Mouse (Mus musculus): ENCODE data around the gene Ing5. TPM values are rescaled to one million over a fixed set of nuclear protein-coding genes. Genes with fewer than 3 reads are reported as not detected.
"Not testable (repeated sequence)": the region's sequence is repeated elsewhere in the genome, so short reads cannot be mapped to it uniquely, and the experiment has no call there.

The Ing5 gene
- polyA plus RNA-seq (2016; fragmentation: Nextera tagmentation; extraction: Ambion mirVana), result 19.4 and 20.9 TPM in 2 replicates

DNA sequence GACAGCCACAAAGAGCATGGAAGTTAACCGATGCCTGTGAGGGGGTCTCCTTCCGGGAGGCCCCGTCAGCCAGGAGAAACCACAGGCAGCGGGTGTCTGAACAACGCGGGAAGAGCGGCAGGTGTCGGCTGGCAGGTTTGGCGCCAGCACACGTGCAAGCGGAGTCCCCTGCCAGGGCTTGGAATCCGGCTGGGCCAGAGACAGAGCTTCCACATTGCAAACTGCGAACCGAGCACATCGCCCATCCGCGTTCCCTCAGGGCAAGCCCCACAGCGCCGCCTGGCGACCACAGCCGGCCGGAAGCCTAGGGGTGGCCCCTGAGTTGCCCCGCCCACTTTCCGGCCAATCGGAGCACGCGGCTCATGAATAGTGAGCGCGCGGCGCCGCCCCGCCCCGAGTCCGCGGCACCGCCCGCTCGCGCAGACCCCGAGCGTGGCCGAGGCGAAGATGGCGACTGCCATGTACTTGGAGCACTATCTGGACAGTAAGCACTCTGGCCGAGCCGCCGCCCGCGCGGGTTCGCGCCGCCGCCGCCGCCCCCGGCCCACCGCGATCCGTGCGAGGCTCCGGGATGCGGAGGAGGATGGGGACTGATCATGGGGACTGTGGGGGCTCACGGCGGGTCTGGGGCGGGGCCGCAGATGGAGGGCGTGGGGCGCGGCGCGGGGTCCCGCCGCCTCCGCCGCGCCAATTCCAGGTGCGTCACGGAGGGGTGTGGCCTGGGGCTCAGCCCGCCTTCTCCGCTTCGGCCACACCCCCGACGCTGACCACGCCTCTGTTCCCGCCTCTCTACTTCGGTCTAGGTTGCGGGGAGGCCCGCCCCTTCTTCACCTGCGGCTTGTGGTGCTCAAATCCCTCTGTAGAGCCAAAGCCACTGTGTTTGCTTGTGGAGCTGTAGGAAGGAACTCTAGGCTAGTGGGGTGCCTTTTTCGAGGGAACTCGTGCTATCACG is at the start of gene Ing5:
TSS of gene Ing5 (plus strand) at position 410 of the 952 bp plus-strand sequence.
- under 1% methylated on average over 71 of the region's 94 CpGs for WGBS
- Histone ChIP-seq H3K9me3 (no peaks in the 10 kb centered on the region), H3K4me2 (peak within 1 kb of the TSS; percentile 87), H3K4me1 (peaks cover 39% of the 10 kb centered on the region), H3K27ac (peak within 1 kb of the TSS; percentile 98), H3K36me3 (replicated peaks) (peaks cover 39% of the 10 kb centered on the region), H3K4me3 (replicated peaks) (peak within 1 kb of the TSS; percentile 83), H3K27me3 (no peaks in the 10 kb centered on the region), H3K9ac (peak within 1 kb of the TSS; percentile 80)
- ATAC-seq (ENCODE audit: low FRiP score), result peak; percentile 94

DNA sequence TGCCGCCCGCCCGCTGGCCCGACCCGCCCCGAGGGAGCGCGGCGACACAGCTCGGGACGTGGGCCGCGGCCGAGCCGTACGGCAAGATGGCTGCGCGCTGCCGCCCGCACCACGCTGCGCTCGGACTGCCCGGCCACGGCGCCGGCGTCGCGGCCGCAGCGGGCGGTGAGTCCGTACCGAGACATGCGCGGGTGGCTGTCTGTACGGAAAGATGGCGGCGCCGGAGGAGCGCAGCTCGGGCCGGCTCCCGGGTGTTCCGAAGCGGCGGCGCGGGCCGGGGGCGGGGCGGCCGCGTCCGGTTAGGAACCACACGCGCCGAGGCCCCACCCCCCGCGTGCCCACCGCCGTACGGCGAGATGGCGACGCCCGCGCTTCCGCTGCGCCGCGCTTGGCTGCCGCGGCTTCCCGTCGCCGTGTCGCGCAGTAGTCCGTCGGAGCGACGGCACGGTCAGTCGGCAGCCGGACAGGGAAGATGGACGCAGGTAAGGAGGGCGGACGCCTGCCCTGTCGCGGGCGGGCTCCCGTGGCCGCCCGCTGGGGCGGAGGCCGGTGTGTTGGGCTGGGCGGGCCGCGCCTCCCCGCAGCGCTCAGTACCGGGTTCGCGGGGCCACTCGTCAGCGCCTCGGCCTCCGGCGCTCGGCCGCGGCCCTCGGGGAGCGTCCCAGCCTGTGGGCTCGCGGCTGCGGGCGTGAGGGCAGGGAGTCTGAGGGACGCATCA is 49.0 kb upstream of the Ing5 start, which contains the start of gene Thap4:
TSS of gene Thap4 (minus strand) at position 292 of the 718 bp plus-strand sequence.
- H3K36me3 ChIP-seq (replicated peaks), result peaks cover 7% of the 10 kb centered on the region
- H3K27ac ChIP-seq, result peak within 1 kb of the TSS; percentile 90
- peaks cover 31% of the 10 kb centered on the region for H3K4me1 ChIP-seq
- under 1% methylated on average over 105 of the region's 121 CpGs for WGBS
- peak within 1 kb of the TSS; percentile 86 for H3K4me2 ChIP-seq
- H3K27me3 ChIP-seq, result no peaks in the 10 kb centered on the region
- H3K4me3 ChIP-seq (replicated peaks), result peak within 1 kb of the TSS; percentile 85
- peak within 1 kb of the TSS; percentile 84 for H3K9ac ChIP-seq
- no peaks in the 10 kb centered on the region for H3K9me3 ChIP-seq
- peak; percentile 95 for ATAC-seq (ENCODE audit: low FRiP score)

DNA sequence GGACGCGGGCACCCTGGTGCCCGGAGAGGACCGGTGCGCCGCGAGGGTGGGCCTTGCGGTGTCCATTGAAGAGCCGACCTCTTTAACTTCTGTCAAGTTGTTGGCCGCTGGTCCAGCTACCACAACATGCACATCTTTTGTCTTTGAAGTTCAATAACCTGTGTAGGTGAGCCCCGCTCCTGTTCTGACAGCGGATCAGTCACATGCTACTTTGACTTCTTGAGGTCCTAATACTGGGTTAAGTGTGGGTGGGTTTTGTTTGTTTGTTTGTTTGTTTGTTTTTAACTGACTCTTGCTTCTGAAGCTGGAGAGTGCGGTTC is 48.5 kb upstream of the Ing5 start:
- peak overlapping the region; percentile 86 for H3K4me2 ChIP-seq

DNA sequence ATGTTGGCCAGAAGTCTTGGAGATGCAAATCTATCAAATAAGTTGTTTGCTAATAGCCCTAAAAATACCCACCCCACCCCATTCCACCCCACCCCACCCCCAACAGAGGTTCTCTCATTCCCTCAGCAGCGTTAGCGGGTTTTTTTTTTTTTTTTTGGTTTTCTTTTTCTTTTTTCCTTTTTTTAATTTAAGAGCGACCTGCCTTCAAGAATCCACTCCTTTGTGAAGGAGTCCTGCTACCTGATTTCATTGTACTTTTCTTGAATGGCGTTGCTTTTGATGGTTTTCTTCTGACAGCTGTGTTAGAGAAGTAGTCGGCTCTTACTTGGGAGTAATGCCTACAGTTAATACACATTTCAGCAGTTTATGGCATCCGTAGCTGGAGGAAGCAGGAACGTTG is 48.1 kb upstream of the Ing5 start:
- 0 out of 2 replicates have a peak overlapping the region, but pooled peaks have one; percentile 90 for H3K27ac ChIP-seq
- 32% methylated on average over 7 of the region's 7 CpGs for WGBS
- no peak for ATAC-seq (ENCODE audit: low FRiP score)
- H3K27me3 ChIP-seq, result no peaks in the 10 kb centered on the region
- H3K4me2 ChIP-seq, result peak overlapping the region; percentile 86
- no peaks in the 10 kb centered on the region for H3K36me3 ChIP-seq (replicated peaks)
- H3K4me1 ChIP-seq, result peaks cover 31% of the 10 kb centered on the region
- H3K9ac ChIP-seq, result peak overlapping the region; percentile 84
- H3K4me3 ChIP-seq (replicated peaks), result peak overlapping the region; percentile 85
- no peaks in the 10 kb centered on the region for H3K9me3 ChIP-seq

More for the DNA sequence above, 48.5 kb upstream of the Ing5 start:
- peak overlapping the region; percentile 85 for H3K4me3 ChIP-seq (replicated peaks)
- peak overlapping the region; percentile 90 for H3K27ac ChIP-seq
- H3K4me1 ChIP-seq, result peaks cover 31% of the 10 kb centered on the region
- peak overlapping the region; percentile 84 for H3K9ac ChIP-seq
- H3K36me3 ChIP-seq (replicated peaks), result peaks cover 2% of the 10 kb centered on the region
- under 1% methylated on average over 13 of the region's 13 CpGs for WGBS
- H3K27me3 ChIP-seq, result no peaks in the 10 kb centered on the region
- no peak for ATAC-seq (ENCODE audit: low FRiP score)
- H3K9me3 ChIP-seq, result no peaks in the 10 kb centered on the region

DNA sequence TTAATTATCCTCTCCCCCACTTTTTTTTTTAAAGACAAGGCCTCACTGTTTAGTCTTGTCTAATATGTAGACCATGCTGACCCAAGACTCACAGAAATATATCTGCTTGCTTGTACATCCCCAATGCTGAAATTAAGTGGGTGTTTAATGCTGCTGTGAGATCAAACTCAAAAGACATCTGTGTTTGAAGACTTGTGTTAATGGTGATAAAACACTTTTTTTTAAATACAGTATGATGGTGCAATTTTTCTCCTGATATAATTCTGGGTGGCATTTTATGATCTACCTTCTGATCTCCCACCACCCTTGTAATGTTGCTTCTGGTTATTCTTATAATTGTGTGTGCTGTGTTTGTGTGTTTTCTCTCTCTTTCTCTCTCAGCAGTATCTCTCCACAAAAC is 47.6 kb upstream of the Ing5 start:
- H3K27ac ChIP-seq, result no peak overlapping the region
- no peaks in the 10 kb centered on the region for H3K36me3 ChIP-seq (replicated peaks)
- no peak overlapping the region for H3K9ac ChIP-seq
- peak overlapping the region; percentile 86; the same call in 1 of the 2 replicates for H3K4me2 ChIP-seq
- no peaks in the 10 kb centered on the region for H3K9me3 ChIP-seq
- no peak for ATAC-seq (ENCODE audit: low FRiP score)
- H3K4me3 ChIP-seq (replicated peaks), result peak overlapping the region; percentile 85
- no peaks in the 10 kb centered on the region for H3K27me3 ChIP-seq
- peaks cover 31% of the 10 kb centered on the region for H3K4me1 ChIP-seq

DNA sequence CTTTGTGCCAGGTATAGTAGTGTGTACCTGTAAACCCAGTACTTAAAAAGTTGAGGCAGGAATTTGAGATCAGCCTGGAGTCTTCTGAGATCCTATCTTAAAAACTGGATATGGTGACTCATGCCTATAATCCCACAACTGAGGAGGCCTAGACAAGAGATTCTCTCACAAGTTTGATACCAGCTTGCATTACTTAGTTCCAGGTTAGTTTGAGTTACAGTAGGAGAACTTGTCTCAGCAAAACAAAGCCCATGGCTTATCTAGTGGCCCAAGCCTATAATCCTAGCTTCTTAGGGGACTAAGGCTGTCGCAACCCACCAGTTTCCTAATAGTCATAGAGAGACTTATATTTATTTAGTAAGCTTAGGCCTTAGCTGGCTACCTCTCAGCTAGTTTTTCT is 43.7 kb upstream of the Ing5 start:
- Histone ChIP-seq H3K27ac (no peak overlapping the region), H3K27me3 (no peaks in the 10 kb centered on the region), H3K4me3 (replicated peaks) (no peak overlapping the region), H3K4me2 (no peak overlapping the region), H3K36me3 (replicated peaks) (no peaks in the 10 kb centered on the region), H3K4me1 (peaks cover 18% of the 10 kb centered on the region), H3K9ac (no peak overlapping the region), H3K9me3 (no peaks in the 10 kb centered on the region)
- WGBS, result 100% methylated on average over 1 of the region's 1 CpGs
- no peak for ATAC-seq (ENCODE audit: low FRiP score)

DNA sequence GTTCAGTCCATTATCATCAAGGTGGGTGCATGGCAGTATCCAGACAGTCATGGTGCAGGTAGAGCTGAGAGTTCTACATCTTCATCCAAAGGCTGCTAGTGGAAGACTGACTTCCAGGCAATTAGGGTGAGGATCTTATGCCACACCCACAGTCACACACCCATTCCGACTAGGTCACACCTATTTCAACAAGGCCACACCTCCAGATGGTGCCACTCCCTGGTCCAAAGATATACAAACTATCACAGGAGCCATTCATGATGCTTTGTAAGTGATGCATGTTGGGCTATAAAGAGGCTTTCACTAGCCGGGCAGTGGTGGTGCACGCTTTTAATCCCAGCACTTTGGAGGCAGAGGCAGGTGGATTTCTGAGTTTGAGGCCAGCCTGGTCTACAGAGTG is 40.2 kb upstream of the Ing5 start:
- H3K4me3 ChIP-seq (replicated peaks); H3K9me3 ChIP-seq; H3K27me3 ChIP-seq; H3K36me3 ChIP-seq (replicated peaks); ATAC-seq (ENCODE audit: low FRiP score); H3K27ac ChIP-seq; H3K4me2 ChIP-seq; H3K4me1 ChIP-seq; H3K9ac ChIP-seq: not testable (repeated sequence)
- WGBS, result 88% methylated on average over 3 of the region's 3 CpGs

DNA sequence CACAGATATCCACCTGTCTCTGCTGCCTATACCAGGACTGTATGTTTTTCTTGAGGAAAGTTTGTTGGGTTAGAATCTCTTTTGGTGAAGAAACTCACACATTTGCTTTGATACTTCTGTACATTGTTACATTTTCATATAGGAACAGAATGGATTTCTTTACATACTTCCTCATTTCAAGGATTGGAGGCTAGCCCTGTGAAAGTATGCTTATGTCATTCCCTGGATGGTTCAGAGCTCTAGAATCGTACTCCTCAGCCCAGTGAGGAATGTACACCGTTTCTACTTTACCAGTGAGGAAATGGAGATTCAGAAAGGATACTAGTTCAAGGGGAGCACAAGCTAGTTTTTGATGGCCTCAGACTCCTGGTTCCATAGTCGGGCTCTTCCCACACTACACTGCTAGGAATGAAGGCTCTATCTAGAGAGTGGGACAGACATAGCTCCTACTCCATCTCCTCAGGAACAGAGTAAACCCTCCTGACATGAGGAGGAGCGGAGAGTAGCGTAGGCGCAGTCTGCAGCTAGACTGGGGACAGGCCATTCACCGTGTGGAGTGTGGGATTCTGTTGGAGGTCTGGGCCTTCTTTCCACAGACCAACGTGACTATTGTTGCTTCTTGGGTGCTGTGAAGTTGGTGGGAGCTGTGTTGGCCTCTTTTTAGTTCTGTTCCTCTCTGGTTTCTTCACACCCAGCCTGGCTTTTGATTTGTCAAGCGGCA is 38.7 kb upstream of the Ing5 start:
- no peaks in the 10 kb centered on the region for H3K9me3 ChIP-seq
- peaks cover 21% of the 10 kb centered on the region for H3K36me3 ChIP-seq (replicated peaks)
- 94% methylated on average over 9 of the region's 9 CpGs for WGBS
- no peak overlapping the region for H3K4me2 ChIP-seq
- H3K9ac ChIP-seq, result no peak overlapping the region
- no peak overlapping the region for H3K4me3 ChIP-seq (replicated peaks)
- H3K4me1 ChIP-seq, result no peaks in the 10 kb centered on the region
- H3K27ac ChIP-seq, result no peak overlapping the region
- ATAC-seq (ENCODE audit: low FRiP score), result no peak
- H3K27me3 ChIP-seq, result no peaks in the 10 kb centered on the region

DNA sequence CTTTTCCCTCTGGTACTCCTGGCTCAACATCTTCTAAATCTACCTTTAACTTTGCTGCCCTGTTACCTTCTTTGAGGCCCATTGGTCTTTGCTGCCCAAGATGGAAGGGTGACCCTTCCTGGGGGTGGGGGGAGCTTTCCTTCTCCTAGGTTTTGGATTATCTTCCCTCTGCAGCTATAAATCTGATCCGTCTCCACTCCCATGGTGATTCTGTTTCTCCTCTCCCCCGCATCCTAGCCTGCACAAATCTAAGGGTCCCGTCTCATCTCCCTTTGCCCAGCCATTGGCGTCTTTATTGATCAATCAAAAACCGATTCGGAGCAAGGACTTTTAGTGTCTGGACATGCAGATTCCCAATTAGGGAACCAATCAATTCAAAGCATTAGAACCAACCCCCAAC is 36.2 kb upstream of the Ing5 start:
- ATAC-seq (ENCODE audit: low FRiP score), result no peak
- Histone ChIP-seq H3K27ac (no peak overlapping the region), H3K9ac (no peak overlapping the region), H3K4me1 (no peaks in the 10 kb centered on the region), H3K9me3 (no peaks in the 10 kb centered on the region), H3K4me3 (replicated peaks) (no peak overlapping the region), H3K27me3 (no peaks in the 10 kb centered on the region), H3K36me3 (replicated peaks) (peaks cover 26% of the 10 kb centered on the region), H3K4me2 (no peak overlapping the region)
- WGBS, result 95% methylated on average over 6 of the region's 6 CpGs

DNA sequence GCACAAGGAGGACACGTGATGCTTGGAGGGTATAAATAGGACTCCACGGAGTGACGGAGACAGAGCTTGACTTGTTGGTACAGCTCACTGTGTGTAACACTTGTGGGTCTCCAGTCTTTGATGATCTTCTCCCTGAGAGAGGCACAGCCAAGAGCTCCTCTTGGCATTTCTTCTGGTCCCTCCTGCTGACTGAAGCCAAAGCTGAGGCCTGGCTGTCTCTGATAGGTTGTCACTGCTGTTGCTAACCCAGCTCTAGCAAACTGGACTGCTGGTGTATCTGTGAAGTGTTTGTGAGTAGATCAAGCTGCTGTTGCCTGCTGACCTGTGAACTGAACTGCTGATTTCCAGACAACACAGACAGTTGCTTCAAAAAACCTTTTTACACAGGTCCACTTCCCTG is 33.9 kb upstream of the Ing5 start:
- no peaks in the 10 kb centered on the region for H3K27me3 ChIP-seq
- no peak overlapping the region for H3K27ac ChIP-seq
- ATAC-seq (ENCODE audit: low FRiP score), result no peak
- no peak overlapping the region for H3K9ac ChIP-seq
- no peak overlapping the region for H3K4me3 ChIP-seq (replicated peaks)
- no peaks in the 10 kb centered on the region for H3K9me3 ChIP-seq
- no peaks in the 10 kb centered on the region for H3K4me1 ChIP-seq
- 93% methylated on average over 3 of the region's 3 CpGs for WGBS
- no peak overlapping the region for H3K4me2 ChIP-seq
- H3K36me3 ChIP-seq (replicated peaks), result peaks cover 43% of the 10 kb centered on the region

DNA sequence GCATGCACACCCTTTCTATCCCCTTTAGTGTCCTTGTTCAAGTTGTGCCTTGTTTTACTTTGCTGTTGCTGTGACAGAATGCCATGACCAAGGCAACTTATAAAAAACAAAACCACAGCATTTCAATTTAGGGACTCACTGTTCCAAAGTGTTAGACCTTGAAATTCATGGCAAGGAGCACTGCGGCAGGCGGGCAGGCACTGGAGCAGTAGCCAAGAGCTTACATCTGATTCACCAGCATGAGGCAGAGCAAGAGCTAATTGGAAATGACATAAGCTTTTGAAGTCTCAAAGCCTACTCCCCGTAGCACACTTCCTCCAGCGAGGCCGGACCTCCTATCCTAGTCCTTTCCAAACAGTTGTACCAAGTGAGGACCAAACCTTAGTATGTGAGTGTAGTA is 27.1 kb upstream of the Ing5 start:
- Histone ChIP-seq H3K4me3 (replicated peaks) (no peak overlapping the region), H3K9me3 (no peaks in the 10 kb centered on the region), H3K9ac (no peak overlapping the region), H3K27ac (no peak overlapping the region), H3K4me1 (no peaks in the 10 kb centered on the region), H3K4me2 (no peak overlapping the region), H3K36me3 (replicated peaks) (peaks cover 75% of the 10 kb centered on the region), H3K27me3 (no peaks in the 10 kb centered on the region)
- ATAC-seq (ENCODE audit: low FRiP score), result no peak
- 83% methylated on average over 5 of the region's 5 CpGs for WGBS

DNA sequence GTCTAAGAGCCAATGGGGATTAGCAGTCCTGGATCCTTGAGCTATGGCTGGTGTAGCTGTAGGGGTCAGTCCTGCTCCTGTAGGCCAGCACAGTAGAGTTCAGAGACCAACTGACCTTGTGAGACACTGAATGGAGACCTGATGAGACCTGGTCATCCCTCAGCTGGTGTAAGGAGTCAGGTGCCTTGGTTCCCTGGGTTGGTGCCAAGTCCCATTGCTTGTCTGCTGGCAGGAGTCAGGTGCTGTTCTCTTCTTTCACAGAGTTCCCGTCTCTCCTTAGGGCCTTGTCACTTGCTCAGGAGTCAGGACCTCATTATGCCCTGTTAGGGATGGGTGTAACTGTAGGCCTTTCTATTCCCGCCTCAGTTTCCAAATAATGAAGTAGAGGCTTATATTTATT is 16.9 kb upstream of the Ing5 start:
- H3K27me3 ChIP-seq, result no peaks in the 10 kb centered on the region
- no peak overlapping the region for H3K4me2 ChIP-seq
- no peak overlapping the region for H3K27ac ChIP-seq
- no peak overlapping the region for H3K9ac ChIP-seq
- H3K4me1 ChIP-seq, result no peaks in the 10 kb centered on the region
- WGBS, result 94% methylated on average over 2 of the region's 2 CpGs
- ATAC-seq (ENCODE audit: low FRiP score), result no peak
- peaks cover 94% of the 10 kb centered on the region for H3K36me3 ChIP-seq (replicated peaks)
- H3K9me3 ChIP-seq, result no peaks in the 10 kb centered on the region
- no peak overlapping the region for H3K4me3 ChIP-seq (replicated peaks)

Measured in forebrain, embryonic 12.5 days (tissue).